Mouse (Mus musculus) heart, postnatal 14 days (tissue): ENCODE results near the gene Cyp2c66. TPM values are rescaled to one million over a fixed set of nuclear protein-coding genes. Genes with fewer than 3 reads are reported as not detected.
"Not testable (repeated sequence)": the region's sequence is repeated elsewhere in the genome, so short reads cannot be mapped to it uniquely, and the experiment has no call there.

Experiments used
- DNase-seq, 2 experiments: peaks; one replicate each; pipeline ENCODE4 v3.0.0; 2021 to 2022
- intact Hi-C: fragments of 180-260 bp; cut with DNase I; formaldehyde crosslinking; loops from one replicate; pipeline ENCODE4 v1.15.1; 2025
- long read RNA-seq, 2 experiments: library from polyadenylated mRNA; stranded (forward); transcript quantifications; one replicate each; pipeline ENCODE4 v2.0.0; 2021
- total RNA-seq, 2 experiments: library from RNA; stranded (reverse); gene quantifications; 2 replicates each; pipeline ENCODE4 v1.2.3; 2021

Gene Cyp2c66
- not detected for total RNA-seq
- long read RNA-seq, experiment 1 = 0 reads
- long read RNA-seq, experiment 2 = 0 reads

DNA sequence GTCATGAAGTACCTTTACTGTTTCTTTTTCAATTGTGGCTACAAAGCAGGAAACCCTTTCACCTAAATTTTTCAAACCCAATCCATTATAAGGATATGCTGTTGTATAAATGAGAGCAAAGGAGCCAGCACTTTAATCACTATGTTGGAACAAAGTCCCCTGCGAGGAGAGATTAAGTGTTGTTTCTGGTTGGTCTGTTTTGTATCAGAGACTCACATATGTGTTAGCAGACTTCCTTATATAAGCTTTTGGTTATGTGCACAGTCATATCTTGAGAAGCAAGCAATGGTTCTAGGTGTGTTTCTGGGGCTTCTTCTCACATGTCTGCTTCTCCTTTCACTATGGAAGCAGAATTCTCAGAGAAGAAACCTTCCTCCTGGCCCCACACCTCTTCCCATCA lies at the start of gene Cyp2c66:
Gene Cyp2c66, plus strand, starts transcription at position 255 of the 400 bp plus-strand sequence.
- intact Hi-C loops = no loop called here
- DNase-seq = no peak

- intact Hi-C loops, DNase-seq: not testable (repeated sequence)
Observed at GRCm38 (mm10) chr19:39098779-39099178, 14.9 kb upstream of the Cyp2c66 start.

DNA sequence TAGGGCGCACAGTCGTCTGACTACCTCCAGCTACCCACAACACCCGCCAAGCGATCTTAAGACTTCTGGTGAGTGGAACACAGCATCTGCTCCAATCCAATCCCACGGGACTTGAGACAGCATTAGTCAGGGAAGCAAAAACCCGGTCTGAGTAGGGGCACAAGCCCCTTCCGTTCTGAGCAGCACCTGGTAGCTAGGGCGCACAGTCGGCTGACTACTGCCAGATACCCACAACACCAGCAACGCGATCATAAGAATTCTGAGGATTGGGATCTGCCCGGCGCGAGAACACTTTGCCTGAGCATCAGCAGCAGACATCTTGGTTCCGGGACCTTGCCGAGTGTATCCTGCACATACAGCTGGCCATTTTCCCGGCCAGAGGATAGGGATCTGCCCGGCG lies 43.1 kb downstream of the Cyp2c66 start:
- DNase-seq, intact Hi-C loops: not testable (repeated sequence)

Other genes starting within 250 kb of the Cyp2c66 start
- 1 to 10 TPM; 1.8 to 4.5 TPM for gene Hells, start 183.0 kb upstream of the Cyp2c66 start, total RNA-seq
- gene Cyp2c55, start 106.9 kb upstream of the Cyp2c66 start, total RNA-seq = not detected
- not detected for gene Cyp2c65, start 52.9 kb upstream of the Cyp2c66 start, total RNA-seq
- gene Cyp2c29, start 155.5 kb downstream of the Cyp2c66 start, total RNA-seq = not detected